Mouse (Mus musculus) frontal cortex, postnatal 36 days (tissue): Measurements from ENCODE around the gene Afm.

Source experiments
- DNase-seq, 2 experiments: peaks; one replicate each; pipeline ENCODE4 v3.0.0; 2022; ENCODE audit warnings: low spot score in 2 of 2

Gene Afm

DNA sequence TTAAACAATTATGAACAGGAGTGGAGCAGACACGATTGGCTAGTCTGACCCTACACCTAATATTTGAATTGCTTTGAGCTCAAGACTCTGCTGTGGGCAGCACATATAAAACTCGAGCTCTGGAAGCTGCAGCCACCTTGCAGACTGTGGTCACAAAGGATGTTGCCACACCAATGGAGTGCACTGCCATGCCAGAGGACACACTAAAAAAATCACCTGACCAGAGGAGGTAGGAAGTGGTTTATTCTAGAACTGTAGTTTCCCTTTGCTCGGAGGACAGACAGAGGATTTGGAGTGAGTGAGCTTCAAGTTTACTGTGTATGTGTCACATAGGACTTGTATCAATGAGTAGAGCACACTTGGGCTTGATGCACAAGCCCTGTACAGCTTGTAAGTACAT, 37.3 kb downstream of the Afm start:
- no peak for DNase-seq

DNA sequence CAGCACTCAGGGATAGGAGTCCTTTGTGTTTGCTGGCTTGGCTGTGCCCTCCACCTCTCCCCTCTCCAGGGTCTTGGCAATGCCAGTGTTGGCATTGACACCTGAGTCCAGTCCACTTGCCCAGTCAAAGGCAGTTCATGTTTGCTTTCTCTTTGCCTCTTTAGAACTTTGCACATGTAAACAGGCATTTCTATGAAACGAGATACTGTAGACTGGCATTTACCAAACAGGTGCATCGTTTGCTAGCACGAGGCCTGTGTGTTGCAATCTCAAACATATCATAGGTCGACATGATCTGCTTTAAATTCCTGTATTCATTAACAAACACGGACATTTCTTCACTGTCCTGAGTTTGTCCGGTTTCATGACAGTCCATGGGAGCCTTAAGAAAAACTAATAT, 42.0 kb downstream of the Afm start, which contains the start of gene 5830473C10Rik:
TSS of gene 5830473C10Rik (plus strand) at position 365 of the 400 bp plus-strand sequence.
- DNase-seq = no peak

- DNase-seq = peak; percentile 57 to 59
These were observed 43.1 kb downstream of the Afm start for GRCm38 (mm10) chr5:90561721-90562275.

- no peak for DNase-seq
These were observed 44.1 kb downstream of the Afm start for GRCm38 (mm10) chr5:90562880-90563279.

DNA sequence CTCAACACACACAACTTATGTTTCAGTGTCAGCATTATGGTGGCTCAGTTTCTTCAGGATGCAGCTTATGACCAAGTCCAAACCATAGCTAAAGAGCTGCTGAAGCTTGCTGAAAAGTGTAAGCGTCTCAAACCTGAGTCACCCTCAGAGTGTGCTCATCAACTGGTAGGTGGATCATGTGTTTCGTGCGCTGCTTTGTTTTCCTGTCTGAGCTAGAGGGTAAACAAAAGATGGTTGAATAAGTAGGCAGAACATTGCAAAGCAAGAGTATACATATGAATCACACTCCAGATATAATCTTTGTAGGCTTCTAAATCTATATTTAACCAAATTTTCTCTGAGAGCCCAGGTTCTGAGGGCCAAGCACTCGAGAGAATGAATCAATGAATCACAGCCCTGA, 45.4 kb downstream of the Afm start:
- peak in 1 of 2 experiments; percentile 24 for DNase-seq

DNA sequence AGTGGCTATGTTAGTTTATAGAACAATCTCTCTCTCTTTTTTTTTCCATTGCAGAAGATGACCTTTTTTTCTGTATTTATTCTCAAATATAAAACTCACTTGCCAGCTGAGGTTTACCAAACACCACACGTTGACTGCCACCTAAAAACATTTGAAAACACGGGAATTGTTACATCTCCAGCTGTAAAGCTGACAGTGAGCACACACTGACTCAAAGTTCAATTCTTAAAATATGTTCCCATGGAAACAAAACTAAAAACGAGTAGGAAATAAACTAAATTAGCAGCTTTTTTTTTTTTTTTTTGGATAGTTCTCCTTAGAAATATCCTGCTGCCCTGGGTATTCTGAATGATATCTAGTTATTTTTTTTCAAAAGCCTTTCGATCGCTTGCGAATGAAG, 46.5 kb downstream of the Afm start:
- no peak for DNase-seq

DNA sequence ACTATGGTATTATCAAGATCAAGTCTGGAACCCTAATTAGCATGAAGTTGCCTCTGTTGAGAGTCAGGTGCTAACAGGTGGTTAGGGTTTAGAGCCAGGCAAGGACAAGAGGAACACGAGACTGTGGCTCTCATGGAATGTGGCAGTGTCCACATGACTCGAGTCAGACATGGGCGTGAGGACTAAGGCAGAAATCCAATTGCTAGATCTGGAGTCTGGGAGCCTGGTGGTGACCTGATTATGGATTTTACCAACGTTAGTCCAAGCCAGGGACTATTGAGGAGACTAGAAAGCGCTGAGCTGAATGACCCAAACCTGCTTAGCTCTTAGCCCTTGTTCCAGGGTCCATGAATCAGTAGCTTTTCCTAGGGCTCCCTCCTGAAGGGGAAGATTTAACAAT, 49.1 kb downstream of the Afm start:
- no peak for DNase-seq

GRCm38 (mm10) chr5:90568338-90568737, 49.6 kb downstream of the Afm start:
- no peak for DNase-seq

DNA sequence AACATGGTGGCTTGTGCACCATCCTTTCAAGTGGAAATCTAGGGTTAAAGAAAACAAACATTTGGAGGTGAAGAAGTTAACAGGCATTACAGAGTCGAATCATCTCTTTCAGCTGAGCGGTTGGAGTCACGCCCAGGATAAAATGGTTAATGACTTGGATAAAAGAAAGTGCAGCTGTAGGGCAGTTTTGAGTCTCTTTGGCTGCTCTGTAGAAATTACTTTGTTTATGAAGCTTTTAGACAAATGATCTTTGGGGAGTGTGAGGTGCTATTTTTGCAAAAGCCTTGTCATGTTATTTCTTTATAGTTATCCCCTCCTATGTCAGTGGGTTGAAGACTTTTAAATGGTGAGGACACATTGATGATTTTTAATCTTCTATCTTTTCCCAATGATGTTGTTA, 52.5 kb downstream of the Afm start:
- no peak for DNase-seq

DNA sequence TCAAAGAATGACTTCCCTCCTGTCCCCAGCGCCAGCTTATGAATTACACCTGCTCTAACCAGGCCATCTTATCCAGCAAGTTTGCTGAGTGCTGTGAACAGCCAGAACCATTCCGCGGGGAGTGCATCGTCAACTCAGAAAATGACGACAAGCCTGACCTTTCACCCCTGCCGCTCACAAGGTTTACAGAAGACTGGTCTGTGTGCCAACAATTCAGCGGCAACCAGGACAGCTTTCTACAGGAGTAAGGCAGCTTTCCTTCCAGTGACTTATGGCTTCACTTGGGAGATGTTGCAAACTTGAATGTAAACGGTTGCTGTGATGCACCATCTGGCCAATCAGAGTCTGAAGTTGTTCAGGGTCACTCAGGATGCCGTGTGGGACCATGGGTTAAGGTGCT, 59.0 kb downstream of the Afm start:
- DNase-seq = no peak

DNA sequence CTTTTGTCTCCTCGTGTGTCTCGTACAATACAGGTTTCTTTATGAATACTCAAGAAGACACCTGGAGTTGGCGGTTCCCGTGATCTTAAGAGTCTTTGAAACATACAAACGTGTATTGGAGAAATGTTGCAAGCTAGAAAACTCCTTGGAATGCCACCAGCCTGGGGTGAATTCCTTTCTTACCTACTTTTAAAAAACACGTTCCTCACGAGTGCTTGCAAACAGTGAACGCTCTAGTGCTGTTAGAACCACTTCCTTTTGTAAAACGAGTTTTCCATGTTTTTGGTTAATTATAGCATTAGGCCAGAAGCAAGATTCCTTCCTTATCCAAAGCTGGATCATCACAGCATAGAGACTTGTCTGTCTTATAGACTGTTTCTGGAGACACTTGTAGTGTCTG, 60.8 kb downstream of the Afm start:
- no peak for DNase-seq

GRCm38 (mm10) chr5:90582179-90582578, 63.4 kb downstream of the Afm start:
- DNase-seq = no peak

DNA sequence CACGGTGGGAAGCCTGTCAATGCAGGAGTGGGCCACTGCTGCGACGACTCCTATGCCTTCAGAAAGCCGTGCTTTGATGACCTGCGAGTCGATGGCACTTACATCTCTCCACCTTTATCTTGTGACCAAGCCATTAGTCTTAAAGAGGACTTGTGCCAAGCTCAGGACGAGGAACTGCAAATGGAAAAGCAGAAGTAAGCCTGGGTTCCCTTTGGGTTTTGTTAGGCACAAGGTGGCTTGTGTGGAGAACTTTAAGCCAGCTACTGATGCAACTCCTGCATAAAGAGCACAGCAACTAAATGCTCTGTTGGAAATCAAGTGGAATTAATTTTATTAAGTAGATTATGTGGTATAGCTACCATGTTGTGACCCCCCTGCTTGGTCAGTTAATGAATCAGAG, 66.1 kb downstream of the Afm start:
- DNase-seq = no peak

- DNase-seq = no peak
These were observed 67.8 kb downstream of the Afm start for GRCm38 (mm10) chr5:90586511-90586910.

DNA sequence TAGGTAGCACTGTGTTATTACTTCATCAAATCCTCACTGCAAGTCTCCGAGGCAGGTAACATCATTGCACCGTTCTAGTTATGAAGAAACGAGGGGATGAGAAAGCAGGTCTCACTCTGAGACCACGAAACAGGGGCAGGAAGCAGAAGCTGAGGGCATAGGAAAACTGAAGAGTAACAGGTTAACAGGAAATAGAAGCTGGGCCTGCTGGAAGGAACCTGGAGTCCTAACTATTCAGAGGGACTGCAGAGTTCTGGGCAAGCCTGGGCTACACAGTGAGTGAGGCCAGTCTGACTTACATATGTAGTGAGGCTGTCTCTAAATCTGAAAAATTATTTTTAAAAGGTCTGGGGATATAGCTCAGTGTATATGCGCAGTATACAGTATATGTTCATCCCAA, 69.4 kb downstream of the Afm start:
- DNase-seq = no peak

GRCm38 (mm10) chr5:90588708-90589595, 70.2 kb downstream of the Afm start:
- DNase-seq = peak; percentile 84 to 93

DNA sequence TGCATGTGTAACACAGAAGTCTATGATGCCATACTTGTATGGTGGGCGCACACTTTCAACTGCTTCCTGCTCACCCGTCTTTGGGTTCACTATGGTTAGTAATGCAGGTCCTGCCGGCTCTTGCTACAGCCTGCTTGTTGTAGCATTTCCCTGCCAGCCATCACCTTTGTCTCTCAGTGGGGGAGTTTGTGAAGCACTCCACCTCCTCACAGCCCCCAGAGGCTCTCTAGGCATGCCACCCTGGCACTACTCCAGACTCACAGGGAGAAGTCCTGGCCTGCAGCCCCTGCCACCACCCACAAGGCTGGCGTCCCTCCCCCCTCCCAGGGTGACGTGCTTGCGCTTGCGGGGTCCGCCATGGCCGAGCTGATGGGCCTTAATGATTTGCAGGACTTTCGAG, 71.9 kb downstream of the Afm start:
- DNase-seq = no peak

GRCm38 (mm10) chr5:90591936-90592335, 73.2 kb downstream of the Afm start:
- no peak for DNase-seq

DNA sequence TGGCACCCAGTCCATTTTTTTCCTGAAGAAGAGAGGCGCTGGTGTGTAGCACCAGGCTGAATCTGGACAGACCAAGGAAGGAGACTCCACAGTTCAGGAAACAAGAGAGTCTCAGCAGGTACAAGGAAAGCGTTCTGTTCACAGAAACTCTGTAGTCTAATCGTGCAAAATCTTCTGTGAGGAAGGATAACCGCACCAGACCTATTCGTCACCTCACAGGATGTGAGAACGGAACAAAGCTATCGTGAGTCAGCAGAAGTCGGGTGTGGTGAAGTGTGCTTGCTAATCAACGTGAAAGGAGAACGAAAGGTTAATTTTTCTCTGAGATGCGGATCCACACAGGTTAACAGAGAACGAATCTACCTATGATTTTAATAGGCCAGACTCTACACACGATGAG, 76.2 kb downstream of the Afm start:
- DNase-seq = no peak

DNA sequence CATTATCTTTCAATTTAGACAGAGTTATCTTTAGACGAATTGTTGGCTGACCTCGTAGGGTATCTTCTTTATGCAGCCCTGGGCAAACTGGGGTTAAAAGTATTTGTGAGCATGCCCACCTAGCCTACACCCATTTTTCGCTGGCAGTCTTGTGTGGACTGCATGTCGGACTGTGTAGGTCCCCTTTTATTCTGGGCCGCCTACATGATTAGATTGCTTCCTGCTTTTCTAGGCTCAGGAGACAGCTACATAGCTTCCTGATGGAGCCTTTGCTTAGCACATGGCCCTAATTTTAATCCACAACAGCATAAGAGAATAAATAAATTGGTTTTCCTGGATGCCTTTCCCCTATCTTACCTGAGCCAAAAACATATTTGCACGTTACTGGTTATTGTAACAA, 77.4 kb downstream of the Afm start:
- DNase-seq = no peak

DNA sequence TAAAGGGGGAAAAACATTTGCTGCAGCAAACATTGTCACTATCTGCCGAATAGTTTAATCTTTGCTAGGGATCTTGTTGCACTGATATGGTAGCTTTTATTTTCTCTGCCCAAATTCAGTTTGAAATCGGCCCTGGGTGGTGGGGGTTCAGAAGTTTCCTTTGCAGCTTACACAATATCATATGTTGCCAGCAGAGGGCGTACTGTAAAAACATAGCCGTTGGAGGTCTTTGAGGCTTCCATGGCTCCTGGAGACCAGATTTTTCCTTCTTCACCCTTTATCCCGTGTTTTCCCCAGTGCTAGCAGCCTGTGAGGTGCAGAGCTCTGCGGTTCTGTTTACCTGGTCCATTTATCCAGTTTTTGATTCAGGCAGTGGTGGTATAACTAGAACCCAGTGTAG, 82.7 kb downstream of the Afm start:
- peak in 1 of 2 experiments; percentile 60 for DNase-seq
